Mouse (Mus musculus): ENCODE data around the gene Csf2. TPM values are rescaled to one million over a fixed set of nuclear protein-coding genes. Genes with fewer than 3 reads are reported as not detected.

Csf2 gene
- total and polyA plus RNA-seq, 3 experiments: 0.79 to 2.4 (median 1.9) TPM

DNA sequence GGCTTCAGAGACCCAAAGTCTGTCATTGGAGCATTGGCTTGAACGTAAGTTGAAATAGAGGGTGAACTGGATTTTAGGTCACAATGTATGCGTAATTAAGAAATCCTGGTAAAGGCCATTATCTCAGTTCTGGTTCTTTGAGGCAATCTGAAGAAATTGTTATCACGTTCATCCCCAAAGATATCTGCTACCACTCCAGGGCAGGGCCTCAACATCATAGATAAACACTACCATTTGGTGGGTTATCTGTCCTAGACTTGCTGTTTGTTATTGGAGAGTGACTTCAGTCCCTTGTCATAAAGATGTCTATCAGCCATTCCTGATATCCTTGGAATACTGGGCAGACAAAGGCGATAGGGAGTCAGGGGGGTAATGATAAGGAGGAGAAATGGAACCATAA lies 46.5 kb upstream of the Csf2 start:
- H3K36me3 ChIP-seq (replicated peaks in 1 of 2; ENCODE audit: control insufficient read depth in 1 of 2, insufficient read depth in 1 of 2, low read length in 1 of 2): no peaks in the 10 kb centered on the region
- peaks cover 42 to 87% of the 10 kb centered on the region in 2 experiments for H3K4me1 ChIP-seq (ENCODE audit: control insufficient read depth in 1 of 2, insufficient read depth in 2 of 2)
- dilution Hi-C loops (cut with MboI; ENCODE audit: extremely low pct_ligation_motif_present, extremely low pct_unique_long_range_greater_than_20kb, low sequenced_read_pairs): no loop called here
- no peak for DNase-seq (ENCODE audit: extremely low read depth)
- peaks cover 5% of the 10 kb centered on the region for H3K9me3 ChIP-seq (replicated peaks; ENCODE audit: low read length)
- H3K4me3 ChIP-seq (replicated peaks in 1 of 3; ENCODE audit: low read depth in 2 of 3, low read length in 2 of 3, poor library complexity in 1 of 3): no peak overlapping the region
- no peak for TF ChIP-seq MAFK (IDR thresholded peaks at IDR 0.05; ENCODE audit: insufficient replicate concordance, low read length)
- TF ChIP-seq MXI1 (IDR thresholded peaks at IDR 0.05; ENCODE audit: low read depth, low read length): no peak
- no peak for TF ChIP-seq EP300 (IDR thresholded peaks at IDR 0.05; ENCODE audit: low read length)
- no peak for TF ChIP-seq IRF4 (IDR thresholded peaks at IDR 0.05; ENCODE audit: low read depth, low read length)
- TF ChIP-seq ZC3H11A (IDR thresholded peaks at IDR 0.05; ENCODE audit: low read depth, low read length): no peak
- no peak for TF ChIP-seq UBTF (IDR thresholded peaks at IDR 0.05; ENCODE audit: low read depth, low read length)
- no peak for TF ChIP-seq E2F4 (IDR thresholded peaks at IDR 0.05; ENCODE audit: insufficient replicate concordance, low read depth, low read length)
- no peak for TF ChIP-seq NELFE (IDR thresholded peaks at IDR 0.05; ENCODE audit: low read depth, low read length)
- no peak for TF ChIP-seq KAT2A (IDR thresholded peaks at IDR 0.05; ENCODE audit: insufficient replicate concordance, low read length)
- no peaks in the 10 kb centered on the region for H3K27me3 ChIP-seq (replicated peaks)
- no peaks in the 10 kb centered on the region for H3K79me2 ChIP-seq (replicated peaks; ENCODE audit: control insufficient read depth, extremely low read depth, insufficient read depth, poor library complexity, severe bottlenecking)
- no peak overlapping the region for H3K9ac ChIP-seq (ENCODE audit: insufficient read depth, low read depth)
- H3K27ac ChIP-seq (ENCODE audit: insufficient read depth, low read depth): peak overlapping the region; percentile 63; the same call in 1 of the 2 replicates
- in situ Hi-C loops (cut with MboI; ENCODE audit: low pct_ligation_motif_present, low pct_unique_long_range_greater_than_20kb, low sequenced_read_pairs): no loop called here
- H3K4me2 ChIP-seq (ENCODE audit: insufficient read depth, low read depth, poor library complexity, severe bottlenecking): no peak overlapping the region

DNA sequence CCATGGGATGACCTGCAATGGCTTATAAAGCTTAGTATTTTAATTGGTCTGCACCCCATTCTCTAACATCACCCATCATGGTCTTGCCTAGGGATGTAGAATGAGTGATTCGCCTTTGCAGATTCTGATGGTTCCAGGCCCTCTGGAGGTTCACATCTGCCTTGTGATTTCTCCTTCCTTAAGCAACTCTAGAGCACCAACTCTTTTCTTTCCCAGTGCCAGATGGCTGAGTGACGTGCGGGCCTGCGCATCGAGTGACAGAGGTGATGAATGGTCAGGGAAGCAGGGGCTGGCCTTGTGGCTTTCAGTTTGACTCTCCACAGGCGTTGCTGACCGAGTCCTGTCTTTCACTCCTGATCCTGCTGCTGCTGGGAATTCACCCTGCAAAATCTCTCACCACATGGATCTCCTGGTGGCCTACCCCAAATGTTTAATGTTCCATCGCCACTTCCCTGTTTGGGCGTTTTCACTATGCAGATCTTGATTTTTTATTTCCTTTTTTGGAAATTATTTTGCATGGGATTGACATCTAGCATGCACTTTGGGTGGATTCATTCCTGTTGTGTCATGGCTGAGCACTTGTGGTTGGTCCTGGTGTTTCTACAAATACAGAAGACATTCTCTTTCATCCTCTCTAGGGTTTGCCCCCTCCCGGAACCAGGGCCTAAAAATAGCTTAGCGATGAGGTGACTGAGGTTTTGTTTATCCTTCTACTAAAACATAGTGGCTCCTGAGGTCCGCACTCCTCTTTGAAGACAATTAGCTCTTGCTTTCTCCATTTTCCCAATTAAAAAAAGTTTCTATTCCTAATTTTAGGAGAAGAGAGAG lies 44.7 kb upstream of the Csf2 start:
- Histone ChIP-seq H3K4me3 (replicated peaks in 1 of 3; ENCODE audit: low read depth in 2 of 3, low read length in 2 of 3, poor library complexity in 1 of 3) (no peak overlapping the region), H3K36me3 (replicated peaks in 1 of 2; ENCODE audit: control insufficient read depth in 1 of 2, insufficient read depth in 1 of 2, low read length in 1 of 2) (no peaks in the 10 kb centered on the region), H3K27ac (ENCODE audit: insufficient read depth, low read depth) (peak overlapping the region; percentile 62; the same call in 1 of the 2 replicates), H3K9me3 (replicated peaks; ENCODE audit: low read length) (peaks cover 4% of the 10 kb centered on the region), H3K4me1 (ENCODE audit: control insufficient read depth in 1 of 2, insufficient read depth in 2 of 2) (peaks cover 49 to 89% of the 10 kb centered on the region in 2 experiments), H3K27me3 (replicated peaks) (no peaks in the 10 kb centered on the region), H3K9ac (ENCODE audit: insufficient read depth, low read depth) (0 out of 2 replicates have a peak overlapping the region, but pooled peaks have one; percentile 10), H3K79me2 (replicated peaks; ENCODE audit: control insufficient read depth, extremely low read depth, insufficient read depth, poor library complexity, severe bottlenecking) (no peaks in the 10 kb centered on the region), H3K4me2 (ENCODE audit: insufficient read depth, low read depth, poor library complexity, severe bottlenecking) (peak overlapping the region; percentile 86)
- in situ Hi-C loops (cut with MboI; ENCODE audit: low pct_ligation_motif_present, low pct_unique_long_range_greater_than_20kb, low sequenced_read_pairs): no loop called here
- peak; percentile 98 for DNase-seq (ENCODE audit: extremely low read depth)
- dilution Hi-C loops (cut with MboI; ENCODE audit: extremely low pct_ligation_motif_present, extremely low pct_unique_long_range_greater_than_20kb, low sequenced_read_pairs): no loop called here
- TF ChIP-seq ZKSCAN1 (IDR thresholded peaks at IDR 0.05; ENCODE audit: borderline replicate concordance, low read depth, low read length) (no peak), MAFK (IDR thresholded peaks at IDR 0.05; ENCODE audit: insufficient replicate concordance, low read length) (peak; percentile 79), GABPA (IDR thresholded peaks at IDR 0.05; ENCODE audit: insufficient replicate concordance, low read depth, low read length) (no peak), NELFE (IDR thresholded peaks at IDR 0.05; ENCODE audit: low read depth, low read length) (peak; percentile 41; the same call in 1 of the 2 replicates), TBP (conservative IDR thresholded peaks at IDR 0.05; ENCODE audit: low read depth, low read length) (peak; percentile 66; the same call in 1 of the 2 replicates), KAT2A (IDR thresholded peaks at IDR 0.05; ENCODE audit: insufficient replicate concordance, low read length) (no peak), RAD21 (IDR thresholded peaks at IDR 0.05; ENCODE audit: low read depth, low read length) (peak; percentile 40), JUND (conservative IDR thresholded peaks at IDR 0.05; ENCODE audit: low read depth, low read length) (peak; percentile 93), MXI1 (IDR thresholded peaks at IDR 0.05; ENCODE audit: low read depth, low read length) (no peak; the same call in 1 of the 2 replicates), IRF4 (IDR thresholded peaks at IDR 0.05; ENCODE audit: low read depth, low read length) (peak; percentile 100), ELF1 (IDR thresholded peaks at IDR 0.05; ENCODE audit: low read depth, low read length) (peak; percentile 82), USF2 (conservative IDR thresholded peaks at IDR 0.05; ENCODE audit: low read depth, low read length) (no peak), USF1 (IDR thresholded peaks at IDR 0.05; ENCODE audit: low read depth, low read length) (no peak), E2F4 (IDR thresholded peaks at IDR 0.05; ENCODE audit: insufficient replicate concordance, low read depth, low read length) (no peak), SMC3 (IDR thresholded peaks at IDR 0.05; ENCODE audit: low read depth, low read length) (peak; percentile 57), TCF12 (IDR thresholded peaks at IDR 0.05; ENCODE audit: low read depth, low read length) (peak; percentile 99), NRF1 (IDR thresholded peaks at IDR 0.05; ENCODE audit: low read depth, low read length) (peak; percentile 80), ZNF384 (IDR thresholded peaks at IDR 0.05; ENCODE audit: low read depth, low read length) (no peak), HCFC1 (IDR thresholded peaks at IDR 0.05; ENCODE audit: low read depth, low read length) (peak; percentile 39; the same call in 1 of the 2 replicates), POLR2AphosphoS2 (IDR thresholded peaks at IDR 0.05; ENCODE audit: low read depth, low read length) (no peak), ETS1 (conservative IDR thresholded peaks at IDR 0.05; ENCODE audit: low read depth, low read length) (peak; percentile 94), CHD2 (IDR thresholded peaks at IDR 0.05; ENCODE audit: low read length) (peak; percentile 91), MAX (IDR thresholded peaks at IDR 0.05; ENCODE audit: low read length) (peak; percentile 68; the same call in 1 of the 2 replicates), JUN (IDR thresholded peaks at IDR 0.05; ENCODE audit: insufficient read depth, low read depth, low read length) (peak; percentile 71; the same call in 1 of the 2 replicates), PAX5 (IDR thresholded peaks at IDR 0.05; ENCODE audit: low read length) (no peak)
